Mouse (Mus musculus) hindbrain, embryonic 16.5 days (tissue): ENCODE data around the gene Akirin1. TPM values are rescaled to one million over a fixed set of nuclear protein-coding genes. Genes with fewer than 3 reads are reported as not detected.

Experiments used
- ATAC-seq: fragments of 200-750 bp; cut with Nextera tagmentation; 2 replicates; pipeline ENCODE4 v1.8.0; 2017; ENCODE audit warnings: moderate TSS enrichment, moderate library complexity
- H3K27ac ChIP-seq: fragments of 300-500 bp; sonication (generic); 2 replicates; pipeline ENCODE4 v1.5.1; 2014; ENCODE audit warnings: low read depth, mild to moderate bottlenecking, control low read depth, low read length, moderate library complexity
- H3K27me3 ChIP-seq: fragments of 300-500 bp; sonication (generic); replicated peaks from 2 replicates; pipeline ENCODE4 v1.6.1; 2014; ENCODE audit warnings: low read length; ENCODE audit not compliant: control insufficient read depth, insufficient read depth
- H3K36me3 ChIP-seq: fragments of 300-500 bp; sonication (generic); 2 replicates; pipeline ENCODE4 v1.6.1; 2014; ENCODE audit warnings: mild to moderate bottlenecking, low read length, moderate library complexity, mixed read lengths; ENCODE audit not compliant: control insufficient read depth, insufficient read depth
- H3K4me1 ChIP-seq: fragments of 300-500 bp; sonication (generic); 2 replicates; pipeline ENCODE4 v1.6.1; 2014; ENCODE audit warnings: low read depth, low read length; ENCODE audit not compliant: control insufficient read depth, insufficient read depth
- H3K4me2 ChIP-seq: fragments of 300-500 bp; sonication (generic); 2 replicates; pipeline ENCODE4 v1.6.1; 2014; ENCODE audit warnings: mild to moderate bottlenecking, low read length, control low read depth, moderate library complexity
- H3K4me3 ChIP-seq: fragments of 300-500 bp; sonication (generic); 2 replicates; pipeline ENCODE4 v1.5.1; 2014; ENCODE audit warnings: mild to moderate bottlenecking, low read length, control low read depth, moderate library complexity
- H3K9ac ChIP-seq: fragments of 300-500 bp; sonication (generic); 2 replicates; pipeline ENCODE4 v1.6.1; 2014; ENCODE audit warnings: low read depth, mild to moderate bottlenecking, control low read depth, low read length, moderate library complexity
- H3K9me3 ChIP-seq: fragments of 300-500 bp; sonication (generic); 2 replicates; pipeline ENCODE4 v1.6.1; 2014; ENCODE audit warnings: mild to moderate bottlenecking, low read length, moderate library complexity; ENCODE audit not compliant: control insufficient read depth
- WGBS: fragments of 180-500 bp; shearing (Covaris S2); extraction: QIAGEN DNeasy Blood & Tissue Kit; methylation state at CpG from one replicate; pipeline ENCODE4 v1.1.7; 2014; 5-methylcytosine and 5-hydroxymethylcytosine counted together
- polyA plus RNA-seq: library from polyadenylated mRNA; unstranded; fragments of >200 nt; fragmentation: Nextera tagmentation; extraction: Ambion mirVana; gene quantifications from 2 replicates; pipeline ENCODE4 v1.2.1, GENCODE M21; 2015

Akirin1 gene
- polyA plus RNA-seq, 1 experiment from 2014 or later = 77.9 TPM

GRCm38 (mm10) chr4:123765071-123765470, 14.9 kb upstream of the Akirin1 start:
- no peak overlapping the region for H3K27ac ChIP-seq
- H3K36me3 ChIP-seq = no peaks in the 10 kb centered on the region
- no peaks in the 10 kb centered on the region for H3K9me3 ChIP-seq
- H3K9ac ChIP-seq = no peak overlapping the region
- H3K27me3 ChIP-seq = no peaks in the 10 kb centered on the region
- H3K4me1 ChIP-seq = no peaks in the 10 kb centered on the region
- no peak overlapping the region for H3K4me2 ChIP-seq
- WGBS = 82% methylated on average over 6 of the region's 6 CpGs
- ATAC-seq = no peak
- no peak overlapping the region for H3K4me3 ChIP-seq

DNA sequence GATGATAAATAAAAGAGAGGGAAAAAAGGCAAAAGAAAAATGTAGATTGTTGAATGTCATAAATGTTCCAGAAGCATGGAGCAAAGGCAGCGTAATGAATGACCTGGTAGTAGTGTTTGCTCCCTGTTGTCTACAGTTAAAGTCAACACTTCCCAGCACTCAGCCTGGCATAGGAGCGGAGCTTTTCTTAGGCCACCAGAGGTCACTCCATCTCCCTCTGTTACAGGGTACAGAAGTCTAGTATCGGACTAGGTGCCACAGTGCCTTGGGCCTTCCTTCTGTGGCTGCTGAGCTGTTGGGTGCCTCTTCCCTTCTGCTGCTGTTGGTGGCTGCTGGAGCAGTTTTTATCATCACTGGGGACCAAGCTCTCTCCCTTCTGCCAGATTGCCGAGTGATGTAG, 8.2 kb upstream of the Akirin1 start:
- Histone ChIP-seq H3K4me3 (no peak overlapping the region), H3K9ac (no peak overlapping the region), H3K36me3 (no peaks in the 10 kb centered on the region), H3K9me3 (no peaks in the 10 kb centered on the region), H3K4me1 (no peaks in the 10 kb centered on the region), H3K27me3 (no peaks in the 10 kb centered on the region), H3K4me2 (no peak overlapping the region), H3K27ac (no peak overlapping the region)
- 56% methylated on average over 4 of the region's 4 CpGs for WGBS
- no peak for ATAC-seq

DNA sequence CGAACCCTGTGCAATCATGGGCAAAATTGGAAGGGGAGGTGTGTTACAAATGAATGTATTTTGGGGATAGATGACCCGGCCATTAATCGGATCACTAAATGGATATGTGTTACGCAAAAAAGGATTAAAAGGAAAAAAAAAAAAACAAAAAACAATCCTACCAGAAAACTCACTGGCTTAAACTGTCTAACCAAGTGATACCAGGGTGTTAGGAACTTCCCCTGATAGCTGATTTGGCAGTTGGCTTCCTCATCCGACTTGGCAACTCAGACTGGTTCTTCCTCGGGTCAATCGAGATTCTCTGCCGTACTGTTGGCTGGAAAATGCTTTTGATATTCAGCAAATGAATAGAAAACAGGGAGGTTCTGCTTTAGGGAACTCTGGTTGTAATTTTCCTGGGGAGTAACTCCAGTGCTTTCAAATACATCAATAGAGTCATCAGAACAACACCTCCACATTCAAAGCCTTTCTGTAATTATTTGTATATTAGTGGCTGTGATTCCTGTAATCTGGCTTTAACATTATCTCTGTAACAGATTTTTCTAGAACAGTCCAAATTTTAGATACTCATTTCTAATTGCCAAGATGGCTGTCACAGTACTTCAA, 665 bp upstream of the Akirin1 start:
- Histone ChIP-seq H3K27ac (no peak overlapping the region; the same call in 1 of the 2 replicates), H3K4me2 (peak overlapping the region; percentile 57), H3K4me3 (peak overlapping the region; percentile 96), H3K36me3 (no peaks in the 10 kb centered on the region), H3K9ac (peak overlapping the region; percentile 58), H3K4me1 (peaks cover 17% of the 10 kb centered on the region), H3K9me3 (no peaks in the 10 kb centered on the region), H3K27me3 (no peaks in the 10 kb centered on the region)
- WGBS = 0% methylated on average over 8 of the region's 8 CpGs
- no peak for ATAC-seq

GRCm38 (mm10) chr4:123749484-123750130, 538 bp downstream of the Akirin1 start:
- peaks cover 17% of the 10 kb centered on the region for H3K4me1 ChIP-seq

DNA sequence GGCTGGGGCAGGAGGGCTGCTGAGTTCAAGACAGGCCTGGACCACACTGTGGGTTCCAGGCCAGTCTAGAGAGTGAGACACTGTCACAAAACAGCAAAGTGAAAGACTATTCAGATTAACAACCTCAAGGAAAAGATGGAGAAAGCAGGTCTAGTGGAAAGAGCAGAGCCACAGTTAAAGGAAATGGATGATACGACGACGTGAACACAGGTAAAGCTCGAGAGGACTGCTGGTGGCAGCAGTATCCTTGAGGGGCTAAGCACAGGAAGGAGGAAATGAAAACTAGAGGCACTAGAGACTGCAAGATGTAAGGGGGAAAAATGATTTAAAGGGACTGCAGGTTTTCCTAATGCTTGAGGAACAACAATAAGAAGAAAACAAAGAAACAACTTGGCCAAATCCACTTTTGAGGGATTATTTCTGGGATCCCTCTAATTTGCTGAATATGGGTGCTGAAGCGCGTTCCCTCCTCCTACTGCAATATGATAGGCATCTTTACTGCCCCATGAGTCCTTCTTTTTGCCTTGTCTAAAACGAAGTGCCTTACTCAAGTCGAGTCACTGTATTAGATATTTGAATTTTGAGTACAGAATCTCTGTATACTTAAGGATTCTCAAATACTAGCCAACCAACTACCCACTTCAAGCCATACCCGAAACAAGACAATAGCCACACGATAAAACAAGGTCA, 1.3 kb downstream of the Akirin1 start:
- H3K9ac ChIP-seq = peak overlapping the region; percentile 87
- peak overlapping the region; percentile 69 for H3K4me2 ChIP-seq
- H3K36me3 ChIP-seq = no peaks in the 10 kb centered on the region
- H3K4me1 ChIP-seq = peaks cover 17% of the 10 kb centered on the region
- H3K4me3 ChIP-seq = peak overlapping the region; percentile 96
- peak overlapping the region; percentile 91 for H3K27ac ChIP-seq
- no peaks in the 10 kb centered on the region for H3K27me3 ChIP-seq
- WGBS = 8% methylated on average over 10 of the region's 10 CpGs
- H3K9me3 ChIP-seq = no peaks in the 10 kb centered on the region
- no peak for ATAC-seq

More at GRCm38 (mm10) chr4:123749484-123750130, 538 bp downstream of the Akirin1 start:
- H3K4me3 ChIP-seq = peak overlapping the region; percentile 96
- under 1% methylated on average over 41 of the region's 55 CpGs for WGBS
- peak overlapping the region; percentile 69 for H3K4me2 ChIP-seq
- ATAC-seq = peak; percentile 26
- H3K9me3 ChIP-seq = no peaks in the 10 kb centered on the region
- H3K9ac ChIP-seq = peak overlapping the region; percentile 87
- peak overlapping the region; percentile 91 for H3K27ac ChIP-seq
- H3K36me3 ChIP-seq = no peaks in the 10 kb centered on the region
- H3K27me3 ChIP-seq = no peaks in the 10 kb centered on the region

DNA sequence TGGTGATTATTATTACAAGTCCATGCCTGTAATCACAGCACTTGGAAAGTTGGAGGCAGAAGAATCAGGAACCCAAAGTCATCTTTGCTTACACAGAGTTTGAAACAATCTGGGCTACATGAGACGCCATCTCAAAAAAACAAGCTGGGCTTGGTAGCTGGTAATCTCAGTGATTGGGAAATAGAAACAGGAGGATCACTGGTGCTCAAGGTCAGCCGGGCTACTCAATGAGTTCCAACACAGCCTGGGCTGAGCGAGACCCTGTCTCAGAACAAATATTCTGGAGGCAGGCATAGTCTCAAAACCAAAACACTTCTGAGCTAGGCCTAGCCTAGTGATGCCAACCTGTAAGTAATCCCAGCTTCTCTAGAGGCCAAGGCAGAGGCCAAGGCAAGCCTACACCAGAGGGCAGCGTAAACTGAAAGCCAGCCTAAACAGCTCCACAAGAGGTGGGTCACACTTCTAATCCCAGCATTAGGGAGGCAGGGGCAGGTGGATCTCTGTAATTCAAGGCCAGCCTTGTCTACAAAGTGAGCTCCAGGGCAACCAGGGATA, 4.8 kb downstream of the Akirin1 start:
- Histone ChIP-seq H3K9me3 (no peaks in the 10 kb centered on the region), H3K36me3 (peaks cover 11% of the 10 kb centered on the region), H3K4me2 (no peak overlapping the region), H3K9ac (no peak overlapping the region), H3K4me3 (no peak overlapping the region), H3K27ac (no peak overlapping the region), H3K4me1 (peaks cover 17% of the 10 kb centered on the region), H3K27me3 (no peaks in the 10 kb centered on the region)
- ATAC-seq = no peak
- WGBS = 90% methylated on average over 4 of the region's 4 CpGs

DNA sequence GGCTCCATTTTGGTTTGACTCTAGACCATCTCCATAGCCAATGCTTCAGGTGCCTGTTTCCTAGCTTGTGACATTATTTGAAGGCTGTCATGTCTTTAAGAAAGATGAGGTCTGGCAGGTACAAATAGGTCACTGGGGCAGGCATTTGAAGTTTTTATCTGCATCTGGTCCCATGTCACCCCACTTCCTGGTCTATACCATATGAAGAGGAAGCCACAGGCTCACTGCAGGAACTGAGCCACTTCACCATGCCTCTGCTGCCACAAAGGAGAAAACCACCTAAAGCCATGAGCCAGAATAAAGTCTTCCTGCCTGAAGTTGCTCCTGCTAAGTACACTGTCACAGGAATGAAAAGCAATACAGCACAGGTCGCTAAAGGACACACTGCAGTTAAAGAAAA, 7.3 kb downstream of the Akirin1 start:
- H3K36me3 ChIP-seq = peaks cover 23% of the 10 kb centered on the region
- 100% methylated on average over 1 of the region's 1 CpGs for WGBS

GRCm38 (mm10) chr4:123738708-123739107, 11.4 kb downstream of the Akirin1 start:
- no peaks in the 10 kb centered on the region for H3K9me3 ChIP-seq
- no peak overlapping the region for H3K4me2 ChIP-seq
- H3K27ac ChIP-seq = no peak overlapping the region
- no peaks in the 10 kb centered on the region for H3K27me3 ChIP-seq
- H3K4me3 ChIP-seq = no peak overlapping the region
- peaks cover 26% of the 10 kb centered on the region for H3K36me3 ChIP-seq
- no peak for ATAC-seq
- no peaks in the 10 kb centered on the region for H3K4me1 ChIP-seq
- 93% methylated on average over 4 of the region's 4 CpGs for WGBS
- H3K9ac ChIP-seq = no peak overlapping the region

More for the DNA sequence above, 7.3 kb downstream of the Akirin1 start:
- no peaks in the 10 kb centered on the region for H3K9me3 ChIP-seq
- peaks cover 11% of the 10 kb centered on the region for H3K4me1 ChIP-seq
- no peak for ATAC-seq
- H3K4me3 ChIP-seq = no peak overlapping the region
- H3K4me2 ChIP-seq = no peak overlapping the region
- H3K27me3 ChIP-seq = no peaks in the 10 kb centered on the region
- no peak overlapping the region for H3K9ac ChIP-seq
- no peak overlapping the region for H3K27ac ChIP-seq

- 94% methylated on average over 9 of the region's 9 CpGs for WGBS
- Histone ChIP-seq H3K27ac (no peak overlapping the region), H3K9ac (no peak overlapping the region), H3K9me3 (no peaks in the 10 kb centered on the region), H3K4me2 (no peak overlapping the region), H3K36me3 (peaks cover 10% of the 10 kb centered on the region), H3K4me3 (no peak overlapping the region), H3K4me1 (no peaks in the 10 kb centered on the region), H3K27me3 (no peaks in the 10 kb centered on the region)
- ATAC-seq = peak; percentile 11; the same call in 1 of the 2 replicates
Observed at GRCm38 (mm10) chr4:123733532-123733931, 16.6 kb downstream of the Akirin1 start.
